Mouse (Mus musculus) inflammation-experienced regulatory T-cells (primary cell): ENCODE data around the gene 5730522E02Rik. TPM values are rescaled to one million over a fixed set of nuclear protein-coding genes. Genes with fewer than 3 reads are reported as not detected.

Experiments
- polyA plus RNA-seq, 2 experiments: library from polyadenylated mRNA; unstranded; fragments of 100-300 nt; shearing (Covaris generic); gene quantifications; one replicate each; pipeline ENCODE4 v1.2.1; 2017

5730522E02Rik gene
- 1 to 10 TPM in 1 of 2 experiments, under 1 TPM in 1; 0.35 to 1.1 TPM for polyA plus RNA-seq

GRCm38 (mm10) chr11:26210582-26211180 is at the start of gene 5730522E02Rik:
Gene 5730522E02Rik (minus strand): TSS chr11:26210763.

Other genes with a start within 250 kb of the 5730522E02Rik start
- gene Fancl, start 175.4 kb upstream of the 5730522E02Rik start, polyA plus RNA-seq, result 10 to 100 TPM; 21.1 to 26.9 TPM